Mouse (Mus musculus) stomach, embryonic 16.5 days (tissue): Measurements from ENCODE around the gene Lysmd3. TPM values are rescaled to one million over a fixed set of nuclear protein-coding genes. Genes with fewer than 3 reads are reported as not detected.

Experiments
- ATAC-seq: fragments of 200-750 bp; cut with Nextera tagmentation; 2 replicates; pipeline ENCODE4 v1.8.0; 2017; ENCODE audit warnings: moderate number of reproducible peaks, moderate TSS enrichment; ENCODE audit not compliant: insufficient read depth, low FRiP score
- H3K27ac ChIP-seq: fragments of 300-500 bp; sonication (generic); 2 replicates; pipeline ENCODE4 v1.5.1; 2014; ENCODE audit warnings: low read length
- H3K27me3 ChIP-seq: fragments of 300-500 bp; sonication (generic); 2 replicates; pipeline ENCODE4 v1.6.1; 2014; ENCODE audit warnings: low read length, control low read depth, mixed read lengths; ENCODE audit not compliant: control insufficient read depth, insufficient read depth
- H3K36me3 ChIP-seq: fragments of 300-500 bp; sonication (generic); 2 replicates; pipeline ENCODE4 v1.6.1; 2014; ENCODE audit warnings: low read length; ENCODE audit not compliant: control insufficient read depth, insufficient read depth
- H3K4me1 ChIP-seq: fragments of 300-500 bp; sonication (generic); 2 replicates; pipeline ENCODE4 v1.6.1; 2014; ENCODE audit warnings: low read length, control low read depth, mixed read lengths; ENCODE audit not compliant: control insufficient read depth, insufficient read depth
- H3K4me2 ChIP-seq: fragments of 300-500 bp; sonication (generic); 2 replicates; pipeline ENCODE4 v1.6.1; 2014; ENCODE audit warnings: low read depth, low read length, mixed read lengths
- H3K4me3 ChIP-seq: fragments of 300-500 bp; sonication (generic); replicated peaks from 2 replicates; pipeline ENCODE4 v1.5.1; 2014; ENCODE audit warnings: mild to moderate bottlenecking, low read length
- H3K9ac ChIP-seq: fragments of 300-500 bp; sonication (generic); 2 replicates; pipeline ENCODE4 v1.6.1; 2014; ENCODE audit warnings: low read length
- H3K9me3 ChIP-seq: fragments of 300-500 bp; sonication (generic); replicated peaks from 2 replicates; pipeline ENCODE4 v1.6.1; 2016; ENCODE audit warnings: low read length, control low read depth; ENCODE audit not compliant: control insufficient read depth
- WGBS: fragments of 180-500 bp; shearing (Covaris S2); extraction: QIAGEN DNeasy Blood & Tissue Kit; methylation state at CpG from one replicate; pipeline ENCODE4 v1.1.7; 2014; 5-methylcytosine and 5-hydroxymethylcytosine counted together
- polyA plus RNA-seq: library from polyadenylated mRNA; unstranded; fragments of >200 nt; fragmentation: Nextera tagmentation; extraction: Ambion mirVana; gene quantifications from 2 replicates; pipeline ENCODE4 v1.2.1, GENCODE M21; 2015

Gene Lysmd3
- polyA plus RNA-seq, 1 experiment from 2014 or later: 27.8 TPM

DNA sequence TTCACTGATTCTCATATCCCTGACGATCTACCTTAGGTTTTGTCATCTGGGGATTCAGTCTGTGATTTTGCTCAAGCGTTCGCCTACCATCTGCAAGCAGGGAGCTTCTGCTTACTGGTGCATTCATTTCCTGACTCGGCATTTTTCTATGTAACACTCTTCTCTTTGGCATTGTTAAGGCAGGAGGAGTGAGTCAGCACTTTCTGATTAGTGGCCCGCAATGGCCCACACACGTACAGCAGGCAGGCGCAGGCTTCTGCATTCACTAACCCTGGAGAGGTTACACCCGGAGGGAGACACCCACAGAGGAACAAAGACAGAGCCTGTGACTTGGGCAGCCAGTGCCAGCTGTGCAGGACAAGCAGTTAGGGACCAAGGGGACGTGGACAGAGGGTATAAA is 34.1 kb downstream of the Lysmd3 start:
- ATAC-seq: peak; percentile 25; the same call in 1 of the 2 replicates
- Histone ChIP-seq H3K9ac (no peak overlapping the region), H3K27ac (no peak overlapping the region), H3K27me3 (no peaks in the 10 kb centered on the region), H3K4me3 (no peak overlapping the region), H3K4me1 (no peaks in the 10 kb centered on the region), H3K4me2 (no peak overlapping the region), H3K36me3 (no peaks in the 10 kb centered on the region), H3K9me3 (no peaks in the 10 kb centered on the region)
- 59% methylated on average over 9 of the region's 9 CpGs for WGBS

DNA sequence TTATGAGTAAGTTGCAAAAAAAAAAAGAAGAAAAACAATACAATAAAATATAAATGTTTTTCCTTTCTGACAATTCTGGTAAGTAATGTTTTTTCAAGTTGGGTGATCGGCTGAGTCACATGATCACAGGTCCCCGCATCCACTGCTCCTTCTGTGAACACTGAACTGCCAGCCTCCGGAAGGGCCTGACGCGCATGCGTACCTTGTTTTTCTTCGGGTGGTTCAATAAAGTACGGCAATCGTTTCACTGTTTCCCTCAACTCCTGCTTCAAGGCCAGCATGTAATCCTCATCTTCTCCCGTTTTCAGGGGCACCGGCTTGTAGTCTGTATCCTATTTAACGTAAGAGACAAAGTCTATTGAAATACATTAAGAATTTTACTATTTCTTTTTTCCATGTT is 37.0 kb downstream of the Lysmd3 start:
- Histone ChIP-seq H3K27me3 (no peaks in the 10 kb centered on the region), H3K9me3 (no peaks in the 10 kb centered on the region), H3K36me3 (0 out of 2 replicates have a peak, but pooled peaks cover 4% of the 10 kb centered on the region), H3K27ac (no peak overlapping the region), H3K4me2 (no peak overlapping the region), H3K4me1 (no peaks in the 10 kb centered on the region), H3K4me3 (no peak overlapping the region), H3K9ac (no peak overlapping the region)
- ATAC-seq: no peak
- WGBS: 93% methylated on average over 12 of the region's 12 CpGs

DNA sequence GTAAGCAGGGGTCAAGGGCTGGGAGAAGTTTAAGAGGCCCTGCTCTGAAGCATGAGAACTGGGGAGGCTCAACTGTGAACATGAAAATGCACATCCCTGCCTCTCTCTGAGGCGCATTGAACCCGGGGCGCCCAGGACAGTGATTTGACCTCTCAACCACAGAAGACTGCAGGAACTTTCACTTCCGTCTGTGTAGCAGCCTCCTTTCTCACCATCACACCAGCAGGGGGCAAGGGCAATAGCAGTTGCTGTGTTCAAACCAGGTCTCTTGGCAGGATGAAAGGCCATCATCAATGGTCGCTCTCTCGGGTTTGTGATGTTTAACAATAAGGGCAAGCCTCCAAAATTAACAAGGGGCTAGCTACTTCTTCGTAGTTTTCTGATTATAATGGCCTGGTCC is 45.7 kb downstream of the Lysmd3 start:
- Histone ChIP-seq H3K4me2 (no peak overlapping the region), H3K27ac (no peak overlapping the region), H3K27me3 (no peaks in the 10 kb centered on the region), H3K9me3 (no peaks in the 10 kb centered on the region), H3K4me3 (no peak overlapping the region), H3K4me1 (no peaks in the 10 kb centered on the region), H3K36me3 (no peaks in the 10 kb centered on the region), H3K9ac (no peak overlapping the region)
- WGBS: 75% methylated on average over 7 of the region's 7 CpGs
- ATAC-seq: no peak

DNA sequence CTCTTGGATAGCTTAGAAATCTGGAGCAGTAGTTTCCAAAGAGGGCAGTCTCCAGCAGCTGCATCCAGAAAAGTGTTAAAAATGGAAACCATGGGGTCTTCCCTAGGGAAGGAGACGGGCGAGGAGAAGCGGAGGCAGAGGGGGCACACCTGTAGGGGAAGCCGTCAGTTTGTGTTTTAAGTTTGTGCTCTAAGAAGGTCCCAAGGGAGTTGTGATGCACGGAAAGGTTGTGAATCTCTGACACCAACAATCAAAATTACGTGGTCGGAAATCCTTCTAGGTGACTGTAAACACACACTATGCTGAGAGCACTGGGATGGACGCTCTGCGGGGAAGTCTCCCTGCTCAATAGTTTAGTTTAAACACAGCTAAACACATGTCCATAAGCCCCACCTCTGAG is 46.2 kb downstream of the Lysmd3 start:
- no peaks in the 10 kb centered on the region for H3K27me3 ChIP-seq
- H3K9ac ChIP-seq: no peak overlapping the region
- no peak overlapping the region for H3K4me2 ChIP-seq
- H3K9me3 ChIP-seq: no peaks in the 10 kb centered on the region
- no peaks in the 10 kb centered on the region for H3K36me3 ChIP-seq
- WGBS: 75% methylated on average over 9 of the region's 9 CpGs
- no peak for ATAC-seq
- no peaks in the 10 kb centered on the region for H3K4me1 ChIP-seq
- H3K4me3 ChIP-seq: no peak overlapping the region
- H3K27ac ChIP-seq: no peak overlapping the region

DNA sequence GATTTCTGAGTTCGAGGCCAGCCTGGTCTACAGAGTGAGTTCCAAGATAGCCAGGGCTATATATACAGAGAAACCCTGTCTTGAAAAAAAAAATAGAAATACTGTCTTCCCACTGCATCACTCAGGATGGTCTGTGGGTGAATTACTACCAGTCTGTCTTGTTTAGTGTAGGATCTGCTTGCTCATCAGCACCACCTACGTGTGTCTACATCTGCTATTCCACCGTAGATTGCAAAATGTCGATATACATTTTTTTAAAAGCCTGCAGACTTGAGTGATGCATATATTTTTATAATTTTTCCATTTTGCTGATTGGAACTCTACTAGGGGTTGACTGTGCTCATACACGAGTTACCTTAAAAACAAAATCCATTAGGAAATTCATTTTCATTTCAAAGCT is 48.8 kb downstream of the Lysmd3 start:
- Histone ChIP-seq H3K4me1 (0 out of 2 replicates have a peak, but pooled peaks cover 4% of the 10 kb centered on the region), H3K9ac (no peak overlapping the region), H3K4me3 (no peak overlapping the region), H3K27me3 (no peaks in the 10 kb centered on the region), H3K9me3 (no peaks in the 10 kb centered on the region), H3K27ac (no peak overlapping the region), H3K4me2 (no peak overlapping the region), H3K36me3 (no peaks in the 10 kb centered on the region)
- ATAC-seq: no peak
- WGBS: 90% methylated on average over 5 of the region's 5 CpGs

DNA sequence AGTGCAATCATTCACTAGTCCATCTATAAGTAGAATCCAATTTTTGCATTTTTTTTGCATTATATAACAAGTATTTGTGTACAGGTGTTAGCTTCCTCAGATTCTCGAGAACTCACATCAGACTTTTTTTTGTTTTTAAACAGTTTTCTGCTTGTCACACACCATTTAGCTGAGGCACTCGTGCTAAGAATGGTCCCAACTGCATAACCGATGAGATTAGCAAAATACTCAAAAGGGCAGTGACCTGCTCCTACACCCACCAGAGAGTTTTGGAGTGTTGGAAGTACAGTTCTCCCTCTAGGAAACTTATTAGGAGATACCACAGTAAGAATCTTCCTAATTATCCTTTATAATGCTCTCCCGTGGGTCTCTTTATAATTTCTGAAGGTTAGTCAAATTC is 52.3 kb downstream of the Lysmd3 start:
- 0 out of 2 replicates have a peak, but pooled peaks cover 10% of the 10 kb centered on the region for H3K4me1 ChIP-seq
- H3K27me3 ChIP-seq: no peaks in the 10 kb centered on the region
- no peaks in the 10 kb centered on the region for H3K9me3 ChIP-seq
- H3K27ac ChIP-seq: no peak overlapping the region
- no peaks in the 10 kb centered on the region for H3K36me3 ChIP-seq
- H3K4me3 ChIP-seq: peak overlapping the region; percentile 92
- WGBS: 34% methylated on average over 4 of the region's 4 CpGs
- ATAC-seq: no peak
- H3K9ac ChIP-seq: 0 out of 2 replicates have a peak overlapping the region, but pooled peaks have one; percentile 23
- peak overlapping the region; percentile 100 for H3K4me2 ChIP-seq

DNA sequence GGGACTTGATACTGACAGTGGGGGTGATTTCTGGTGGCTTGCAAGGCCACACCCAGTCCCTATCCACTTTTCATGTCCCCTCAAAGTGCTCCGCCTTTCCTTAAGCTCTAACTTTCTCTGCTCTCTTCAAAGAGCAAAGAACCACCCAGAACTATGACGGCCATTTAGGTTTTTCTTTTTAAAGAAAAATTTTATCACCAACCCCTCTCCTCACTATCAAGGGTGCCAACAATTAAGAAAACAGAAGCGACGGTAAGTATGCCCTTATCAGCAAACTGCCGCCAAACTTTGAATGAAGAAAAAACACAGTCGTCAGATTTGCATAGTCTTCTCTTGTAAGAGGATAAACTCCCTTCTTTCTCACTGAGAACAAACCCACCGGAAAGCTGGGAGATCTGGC is 52.8 kb downstream of the Lysmd3 start:
- Histone ChIP-seq H3K27ac (peak overlapping the region; percentile 96; the same call in 1 of the 2 replicates), H3K4me1 (0 out of 2 replicates have a peak, but pooled peaks cover 10% of the 10 kb centered on the region), H3K27me3 (no peaks in the 10 kb centered on the region), H3K9ac (peak overlapping the region; percentile 83), H3K4me3 (peak overlapping the region; percentile 92), H3K36me3 (no peaks in the 10 kb centered on the region), H3K4me2 (peak overlapping the region; percentile 100), H3K9me3 (no peaks in the 10 kb centered on the region)
- WGBS: 1% methylated on average over 7 of the region's 7 CpGs
- no peak for ATAC-seq

DNA sequence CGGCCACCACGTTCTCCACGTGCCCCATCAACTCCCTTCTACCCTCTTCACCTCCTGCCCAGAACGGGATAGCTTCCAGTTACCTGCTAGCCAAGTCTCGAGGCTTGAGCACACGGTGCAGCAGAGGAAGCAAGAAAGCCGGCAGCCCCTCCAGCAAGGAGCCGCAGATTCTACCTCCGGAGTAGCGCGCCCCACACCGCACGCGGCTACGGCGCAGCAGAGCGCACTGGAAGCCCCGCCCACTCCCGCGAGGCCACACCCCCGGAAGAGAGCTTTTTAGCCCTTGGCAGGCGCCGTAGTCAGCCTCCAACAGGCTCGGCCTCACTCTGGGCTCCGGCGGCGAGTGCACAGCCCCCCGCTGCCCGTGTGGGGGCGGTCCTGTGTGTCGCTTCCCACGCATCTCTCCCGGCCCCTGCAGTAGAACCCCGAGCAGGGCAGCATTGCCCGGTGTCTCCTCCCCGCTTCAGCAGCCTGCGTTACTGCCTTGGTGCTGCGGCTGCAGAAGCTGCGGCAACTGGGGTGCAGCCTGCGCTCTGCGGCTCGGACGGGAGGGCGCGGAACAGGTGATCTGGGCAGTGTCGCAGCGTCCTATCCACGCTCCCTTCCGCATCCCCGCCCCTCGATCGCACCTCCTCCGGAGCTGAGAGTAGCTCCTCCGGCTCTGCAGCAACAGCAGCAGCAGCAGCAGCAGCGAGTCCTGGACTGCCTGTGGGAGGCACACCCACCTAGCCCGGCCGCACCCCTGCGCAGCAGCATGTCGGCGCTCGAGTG is 53.5 kb downstream of the Lysmd3 start, which contains the start of the genes Polr3g and Mblac2:
Gene Polr3g, minus strand, starts transcription at position 239 of the 771 bp plus-strand sequence.
Gene Mblac2, plus strand, starts transcription at position 567 of the 771 bp plus-strand sequence.
- no peaks in the 10 kb centered on the region for H3K27me3 ChIP-seq
- no peaks in the 10 kb centered on the region for H3K36me3 ChIP-seq
- no peaks in the 10 kb centered on the region for H3K9me3 ChIP-seq
- WGBS: under 1% methylated on average over 61 of the region's 61 CpGs
- H3K27ac ChIP-seq: peak within 1 kb of the TSS; percentile 96
- H3K4me1 ChIP-seq: 0 out of 2 replicates have a peak, but pooled peaks cover 10% of the 10 kb centered on the region
- ATAC-seq: peak; percentile 96
- H3K4me2 ChIP-seq: peak within 1 kb of the TSS; percentile 100
- peak within 1 kb of the TSS; percentile 83 for H3K9ac ChIP-seq
- peak within 1 kb of the TSS; percentile 92 for H3K4me3 ChIP-seq

DNA sequence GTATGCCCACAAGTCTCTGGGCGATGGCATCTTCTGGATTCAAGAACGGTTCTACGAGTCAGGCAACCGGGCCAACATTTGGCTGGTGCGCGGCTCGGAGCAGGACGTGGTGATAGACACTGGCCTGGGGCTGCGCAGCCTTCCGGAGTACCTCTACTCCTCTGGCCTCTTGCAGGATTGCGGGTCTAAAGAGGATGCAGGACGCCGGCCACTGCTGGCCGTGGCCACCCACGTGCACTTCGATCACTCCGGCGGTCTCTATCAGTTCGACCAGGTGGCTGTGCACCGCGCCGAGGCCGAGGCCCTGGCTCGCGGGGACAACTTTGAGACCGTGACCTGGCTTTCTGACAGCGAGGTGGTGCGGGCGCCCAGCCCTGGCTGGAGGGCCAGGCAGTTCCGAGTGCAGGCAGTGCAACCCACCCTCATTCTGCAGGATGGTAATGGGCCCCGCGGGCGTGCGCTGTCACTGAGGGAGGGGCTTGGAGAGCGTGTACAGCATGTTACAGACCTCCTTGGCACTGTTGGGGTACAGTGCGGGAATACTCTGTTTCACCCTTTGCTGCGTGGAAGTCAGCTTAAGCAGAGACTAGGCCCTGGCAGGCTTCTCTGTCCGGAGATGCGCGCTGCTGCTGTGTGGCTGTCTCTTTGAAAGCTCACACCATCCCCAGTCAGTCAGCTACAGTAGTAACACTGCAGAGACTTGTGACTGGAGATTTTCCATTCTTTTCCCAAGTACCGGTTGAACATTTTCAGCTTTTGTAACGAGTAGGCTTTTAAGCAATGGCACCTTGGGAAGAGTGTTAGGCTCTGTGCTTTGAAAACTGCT is 54.3 kb downstream of the Lysmd3 start:
- H3K4me3 ChIP-seq: peak overlapping the region; percentile 92
- ATAC-seq: peak; percentile 1; the same call in 1 of the 2 replicates
- H3K36me3 ChIP-seq: no peaks in the 10 kb centered on the region
- 1% methylated on average over 42 of the region's 42 CpGs for WGBS
- H3K4me1 ChIP-seq: 0 out of 2 replicates have a peak, but pooled peaks cover 10% of the 10 kb centered on the region
- no peaks in the 10 kb centered on the region for H3K27me3 ChIP-seq
- H3K9me3 ChIP-seq: no peaks in the 10 kb centered on the region
- H3K9ac ChIP-seq: peak overlapping the region; percentile 83
- H3K4me2 ChIP-seq: peak overlapping the region; percentile 100
- peak overlapping the region; percentile 96 for H3K27ac ChIP-seq
